17 mouse cellular contexts compared by ENCODE assay signal in the genomic region with DNA sequence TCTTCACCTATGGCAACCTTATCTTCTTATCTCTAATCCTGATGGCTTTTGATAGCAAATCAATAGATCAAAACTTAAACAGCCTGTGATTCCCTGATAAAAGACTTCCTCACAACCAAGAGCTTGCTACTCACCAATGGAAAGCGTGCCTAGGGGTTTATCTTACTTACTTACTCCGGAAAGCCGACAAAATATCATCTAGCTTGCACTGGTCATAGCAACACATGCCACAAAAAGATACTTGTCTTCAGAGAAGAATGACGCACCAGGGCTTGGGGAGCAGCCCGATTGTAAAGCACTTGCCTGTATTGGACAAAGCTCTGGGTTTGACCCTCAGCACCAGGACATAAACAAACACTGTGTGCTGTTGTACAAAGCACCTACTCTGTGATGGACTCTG.
"Had no signal": no experiment of that assay in that cellular context is flagged by ENCODE, and none has a peak within 500 bp of the region (broad histone marks: within the 10 kb centered on the region; RNA-seq: fewer than 3 reads in every experiment).

No protein-coding gene starts in this region.

- H3K4me2 ChIP-seq: limb, embryonic 13.5 days; liver, embryonic 12.5 days; liver, embryonic 15.5 days; lung, embryonic 15.5 days; midbrain, embryonic 13.5 days had no signal

- H3K27ac ChIP-seq: limb, embryonic 10.5 days; limb, embryonic 13.5 days; liver, embryonic 12.5 days; liver, embryonic 15.5 days; lung, embryonic 15.5 days; midbrain, embryonic 13.5 days; stomach, postnatal 0 days had no signal

- ATAC-seq: liver, embryonic 12.5 days; midbrain, embryonic 13.5 days had no signal

- H3K36me3 ChIP-seq: limb, embryonic 10.5 days; limb, embryonic 13.5 days; liver, embryonic 12.5 days; liver, embryonic 15.5 days; lung, embryonic 15.5 days; midbrain, embryonic 13.5 days had no signal

- H3K9me3 ChIP-seq: limb, embryonic 10.5 days; limb, embryonic 13.5 days; liver, embryonic 12.5 days; liver, embryonic 15.5 days; lung, embryonic 15.5 days; midbrain, embryonic 13.5 days had no signal

- H3K4me3 ChIP-seq: limb, embryonic 10.5 days; limb, embryonic 13.5 days; liver, embryonic 12.5 days; liver, embryonic 15.5 days; lung, embryonic 15.5 days; midbrain, embryonic 13.5 days had no signal

- H3K9ac ChIP-seq: limb, embryonic 13.5 days; liver, embryonic 12.5 days; liver, embryonic 15.5 days; lung, embryonic 15.5 days; midbrain, embryonic 13.5 days had no signal

- DNase-seq: kidney, adult 11 months; kidney, adult 9 months; kidney, postnatal 14 days; kidney, postnatal 4 days; liver; lung, adult 18-20 months; lung, postnatal 10 days; lung, postnatal 36 days; thymus, adult 2 months; thymus, postnatal 25 days had no signal

- H3K27me3 ChIP-seq: liver, embryonic 12.5 days; lung, embryonic 15.5 days had no signal
